Mouse (Mus musculus) ovary, adult 18-20 months (tissue): ENCODE results near the gene Creg1.

Source experiments
- DNase-seq: peaks from one replicate; pipeline ENCODE4 v3.0.0; 2022; ENCODE audit warnings: low spot score, mixed read lengths

The Creg1 gene

GRCm38 (mm10) chr1:165763635-165764372 is at the start of gene Creg1:
Gene Creg1, plus strand, starts transcription at chr1:165763746.
- peak; percentile 89 for DNase-seq

GRCm38 (mm10) chr1:165713798-165714197 is 49.7 kb upstream of the Creg1 start:
- DNase-seq: no peak

- DNase-seq: no peak
Observed at GRCm38 (mm10) chr1:165716426-165716825, 47.1 kb upstream of the Creg1 start.

- peak; percentile 48 for DNase-seq
Observed at GRCm38 (mm10) chr1:165717711-165718542, 45.6 kb upstream of the Creg1 start.

- DNase-seq: no peak
Observed at GRCm38 (mm10) chr1:165718543-165719105, 44.9 kb upstream of the Creg1 start.

GRCm38 (mm10) chr1:165722531-165723123 is 40.9 kb upstream of the Creg1 start:
- no peak for DNase-seq

- DNase-seq: no peak
Observed at GRCm38 (mm10) chr1:165724219-165725033, 39.1 kb upstream of the Creg1 start.

GRCm38 (mm10) chr1:165725039-165725644 is 38.4 kb upstream of the Creg1 start:
- DNase-seq: no peak

- DNase-seq: no peak
Observed at GRCm38 (mm10) chr1:165726986-165727385, 36.6 kb upstream of the Creg1 start.

- DNase-seq: no peak
Observed at GRCm38 (mm10) chr1:165728057-165728639, 35.4 kb upstream of the Creg1 start.

- no peak for DNase-seq
Observed at GRCm38 (mm10) chr1:165730129-165730528, 33.4 kb upstream of the Creg1 start.

GRCm38 (mm10) chr1:165731553-165731952 is 32.0 kb upstream of the Creg1 start:
- no peak for DNase-seq

- DNase-seq: no peak
Observed at GRCm38 (mm10) chr1:165734840-165735239, 28.7 kb upstream of the Creg1 start.

GRCm38 (mm10) chr1:165735826-165736818 is 27.4 kb upstream of the Creg1 start:
- peak; percentile 59 for DNase-seq

- no peak for DNase-seq
Observed at GRCm38 (mm10) chr1:165737451-165737850, 26.1 kb upstream of the Creg1 start.

- DNase-seq: no peak
Observed at GRCm38 (mm10) chr1:165737867-165738266, 25.7 kb upstream of the Creg1 start.

- DNase-seq: no peak
Observed at GRCm38 (mm10) chr1:165738985-165739384, 24.6 kb upstream of the Creg1 start.

- no peak for DNase-seq
Observed at GRCm38 (mm10) chr1:165741989-165742388, 21.6 kb upstream of the Creg1 start.

GRCm38 (mm10) chr1:165748053-165748452 is 15.5 kb upstream of the Creg1 start:
- DNase-seq: no peak
